In genomic region chr10:78311886-78312635, GRCm38 (mm10) we compare ENCODE assay signal across 10 mouse cellular contexts. TPM values are rescaled to one million over a fixed set of nuclear protein-coding genes. Genes with fewer than 3 reads are reported as not detected.
DNase-seq lines count a peak whose midpoint lies in the region; ATAC-seq and TF ChIP-seq lines count a peak whose summit lies in the region.
"Had no signal": no experiment of that assay in that cellular context is flagged by ENCODE, and none has a peak within 500 bp of the region (broad histone marks: within the 10 kb centered on the region; RNA-seq: fewer than 3 reads in every experiment).

No protein-coding gene starts in this region.

- no peak overlapping the region for H3K4me3 ChIP-seq in kidney, embryonic 16.5 days (ENCODE audit: low read length)
- no peak overlapping the region for H3K4me3 ChIP-seq in MEL (ENCODE audit: control insufficient read depth in 1 of 2, insufficient read depth in 1 of 2, low read depth in 2 of 2, low read length in 2 of 2)
- H3K4me3 ChIP-seq: hindbrain, embryonic 12.5 days; limb, embryonic 13.5 days had no signal

- no peaks in the 10 kb centered on the region for H3K9me3 ChIP-seq in kidney, embryonic 16.5 days (ENCODE audit: low read length)
- no peaks in the 10 kb centered on the region for H3K9me3 ChIP-seq in MEL (replicated peaks; ENCODE audit: insufficient read depth, low read length)
- H3K9me3 ChIP-seq: hindbrain, embryonic 12.5 days; limb, embryonic 13.5 days had no signal

- no peak for TF ChIP-seq CTCF in MEL (IDR thresholded peaks at IDR 0.05 in 2 of 3, conservative IDR thresholded peaks at IDR 0.05 in 1 of 3; ENCODE audit: control insufficient read depth in 1 of 3, insufficient read depth in 1 of 3, low read depth in 2 of 3, low read length in 3 of 3, poor library complexity in 1 of 3, severe bottlenecking in 1 of 3)

- peaks cover 19% of the 10 kb centered on the region for H3K4me1 ChIP-seq in kidney, embryonic 16.5 days (ENCODE audit: insufficient read depth, low read length)
- H3K4me1 ChIP-seq in MEL (ENCODE audit: control insufficient read depth in 1 of 2, insufficient read depth in 2 of 2, low read length in 2 of 2): no peaks in the 10 kb centered on the region
- H3K4me1 ChIP-seq: hindbrain, embryonic 12.5 days had no signal

- H3K79me2 ChIP-seq in MEL (ENCODE audit: control insufficient read depth, insufficient read depth, low read length, poor library complexity): no peaks in the 10 kb centered on the region

- ATAC-seq in kidney, embryonic 16.5 days (ENCODE audit: low FRiP score, low TSS enrichment): peak; percentile 42; the same call in 1 of the 2 replicates
- ATAC-seq in erythroblast, adult 5-6 weeks (replicated peaks; ENCODE audit: low FRiP score, poor library complexity, severe bottlenecking): peak; percentile 44; the same call in 1 of the 2 replicates

- H3K27me3 ChIP-seq in kidney, embryonic 16.5 days (ENCODE audit: insufficient read depth, low read length): no peaks in the 10 kb centered on the region
- peaks cover 0 to 21% of the 10 kb centered on the region in 2 experiments; a peak in 3 of 4 replicates for H3K27me3 ChIP-seq in MEL (ENCODE audit: control insufficient read depth in 1 of 2, insufficient read depth in 2 of 2, low read length in 2 of 2)
- H3K27me3 ChIP-seq: hindbrain, embryonic 12.5 days; limb, embryonic 13.5 days had no signal

- no peak for DNase-seq in kidney, adult 11 months
- peak; percentile 10 for DNase-seq in MEL (ENCODE audit: low read depth, low spot score)
- peak; percentile 83 for DNase-seq in lung, postnatal 36 days
- DNase-seq in left cerebral cortex, postnatal 36 days (ENCODE audit: low spot score in 2 of 2): no peak
- DNase-seq in layer of hippocampus, postnatal 10 days (ENCODE audit: low spot score in 2 of 2): no peak
- DNase-seq: thymus, postnatal 4 days had no signal

- no peak overlapping the region for H3K4me2 ChIP-seq in kidney, embryonic 16.5 days (replicated peaks; ENCODE audit: low read depth, low read length)
- H3K4me2 ChIP-seq: hindbrain, embryonic 12.5 days; limb, embryonic 13.5 days had no signal

- no peak for TF ChIP-seq RAD21 in MEL (IDR thresholded peaks at IDR 0.05; ENCODE audit: low read depth, low read length)

- 0 out of 2 replicates have a peak, but pooled peaks cover 4% of the 10 kb centered on the region for H3K36me3 ChIP-seq in kidney, embryonic 16.5 days (ENCODE audit: insufficient read depth, low read length)
- no peaks in the 10 kb centered on the region for H3K36me3 ChIP-seq in MEL (ENCODE audit: control insufficient read depth in 1 of 2, insufficient read depth in 2 of 2, low read length in 2 of 2)
- H3K36me3 ChIP-seq: hindbrain, embryonic 12.5 days had no signal

- H3K27ac ChIP-seq in kidney, embryonic 16.5 days (ENCODE audit: low read length): no peak overlapping the region
- no peak overlapping the region for H3K27ac ChIP-seq in MEL (ENCODE audit: control insufficient read depth, low read depth, low read length)
- H3K27ac ChIP-seq: hindbrain, embryonic 12.5 days; limb, embryonic 13.5 days had no signal

- no peak for TF ChIP-seq EP300 in MEL (IDR thresholded peaks at IDR 0.05; ENCODE audit: low read depth in 1 of 2, low read length in 2 of 2)

- no peak overlapping the region for H3K9ac ChIP-seq in kidney, embryonic 16.5 days (replicated peaks; ENCODE audit: low read length)
- no peak overlapping the region for H3K9ac ChIP-seq in MEL (ENCODE audit: control insufficient read depth, low read depth, low read length, poor library complexity, severe bottlenecking)
- H3K9ac ChIP-seq: hindbrain, embryonic 12.5 days; limb, embryonic 13.5 days had no signal

- intact Hi-C loops in left cerebral cortex, postnatal 36 days (cut with DNase I): no loop called here

- 69% methylated on average over 13 of the region's 13 CpGs for WGBS in kidney, embryonic 16.5 days

- TF ChIP-seq POLR2A in MEL (IDR thresholded peaks at IDR 0.05; ENCODE audit: control insufficient read depth in 1 of 2, insufficient read depth in 1 of 2, low read depth in 1 of 2, low read length in 2 of 2, poor library complexity in 1 of 2): no peak

TF ChIP-seq in MEL, 35 proteins besides CTCF, POLR2A, EP300 and RAD21:
- TF ChIP-seq NELFE (IDR thresholded peaks at IDR 0.05; ENCODE audit: low read depth, low read length) (no peak), BHLHE40 (IDR thresholded peaks at IDR 0.05; ENCODE audit: borderline replicate concordance, low read depth, low read length) (no peak), USF1 (IDR thresholded peaks at IDR 0.05; ENCODE audit: low read depth, low read length) (peak; percentile 70)
TF ChIP-seq in MEL: peak in this region for 1.

RNA-seq across cellular contexts. Expression of gene Agpat3, which starts 40.2 kb away (rescaled TPM):
- polyA plus RNA-seq in kidney, embryonic 16.5 days (2015; fragmentation: Nextera tagmentation; extraction: Ambion mirVana): 48.2 and 81.9 TPM in 2 replicates
- not detected in 2 replicates for total RNA-seq in MEL (2012; rRNA removed)
- polyA plus RNA-seq in MEL (2012; ENCODE audit: insufficient read depth in 1 of 2, insufficient read length in 2 of 2, low read depth in 1 of 2, low replicate concordance in 2 of 2, missing spikeins in 1 of 2): under 1 TPM in 1 of 2 experiments, not detected in 1; 0.07 TPM
- total RNA-seq in erythroblast, adult 5-6 weeks (2015; ENCODE audit: low replicate concordance): 3.3 and 5.8 TPM in 2 replicates
- 2.6 and 3.2 TPM in 2 replicates for total RNA-seq in erythroblast, adult 5-6 weeks (2017; ENCODE audit: low replicate concordance)
- total RNA-seq in left cerebral cortex, postnatal 36 days (2021): 100 to 1,000 TPM; 269 to 279 TPM
- 100 to 1,000 TPM; 247 to 258 TPM for total RNA-seq in layer of hippocampus, postnatal 10 days (2021)

Comparison
In these comparisons a context has a peak if more than half of its experiments do, and no peak if none do; other contexts are left out.
1. DNase-seq: peak in MEL (single experiment) and lung, postnatal 36 days (single experiment); none in kidney, adult 11 months (single experiment), left cerebral cortex, postnatal 36 days (0 of 2) and layer of hippocampus, postnatal 10 days (0 of 2).
2. RNA of gene Agpat3, which starts 40.2 kb away (total RNA-seq): 269 to 279 TPM in left cerebral cortex, postnatal 36 days and 247 to 258 TPM in layer of hippocampus, postnatal 10 days; 2.6 to 5.8 TPM in erythroblast, adult 5-6 weeks and not detected in MEL; every median in the first group is over 10 times any median in the second.